Mouse (Mus musculus): ENCODE results near the gene Pon3.

The Pon3 gene

GRCm38 (mm10) chr6:5180645-5181044 is 75.4 kb downstream of the Pon3 start:
- DNase-seq (ENCODE audit: low read depth, low spot score) = no peak

GRCm38 (mm10) chr6:5179189-5179588 is 76.9 kb downstream of the Pon3 start:
- DNase-seq (ENCODE audit: low read depth, low spot score) = no peak

- DNase-seq (ENCODE audit: low read depth, low spot score) = no peak
Observed at GRCm38 (mm10) chr6:5177967-5178891, 77.9 kb downstream of the Pon3 start.

GRCm38 (mm10) chr6:5174179-5174812 is 81.8 kb downstream of the Pon3 start:
- DNase-seq (ENCODE audit: low read depth, low spot score) = no peak

GRCm38 (mm10) chr6:5172571-5172970 is 83.5 kb downstream of the Pon3 start:
- DNase-seq (ENCODE audit: low read depth, low spot score) = no peak

- DNase-seq (ENCODE audit: low read depth, low spot score) = no peak
Observed at GRCm38 (mm10) chr6:5171418-5171817, 84.7 kb downstream of the Pon3 start.
